Mouse (Mus musculus) lung, adult 2 months (tissue): Measurements from ENCODE around the gene Gpr6.

ENCODE experiments used
- CTCF ChIP-seq: fragments of 200-500 bp; IDR thresholded peaks from 2 replicates; pipeline ENCODE4 v1.5.1; 2011; ENCODE audit warnings: mild to moderate bottlenecking, low read length, control low read depth; ENCODE audit not compliant: insufficient read depth
- POLR2A ChIP-seq: fragments of 200-500 bp; IDR thresholded peaks from 2 replicates; pipeline ENCODE4 v1.6.1; 2011; ENCODE audit warnings: low read depth, mild to moderate bottlenecking, control low read depth, low read length, borderline replicate concordance; ENCODE audit errors: extremely low read depth

- TF ChIP-seq CTCF (no peak), POLR2A (no peak)
Observed at GRCm38 (mm10) chr10:41060250-41060831, 11.7 kb downstream of the Gpr6 start.
